Mouse (Mus musculus): ENCODE data around the gene Cnot1. TPM values are rescaled to one million over a fixed set of nuclear protein-coding genes. Genes with fewer than 3 reads are reported as not detected.

Gene Cnot1
- total and polyA plus RNA-seq, 3 experiments = 119 to 3,440 (median 259) TPM

DNA sequence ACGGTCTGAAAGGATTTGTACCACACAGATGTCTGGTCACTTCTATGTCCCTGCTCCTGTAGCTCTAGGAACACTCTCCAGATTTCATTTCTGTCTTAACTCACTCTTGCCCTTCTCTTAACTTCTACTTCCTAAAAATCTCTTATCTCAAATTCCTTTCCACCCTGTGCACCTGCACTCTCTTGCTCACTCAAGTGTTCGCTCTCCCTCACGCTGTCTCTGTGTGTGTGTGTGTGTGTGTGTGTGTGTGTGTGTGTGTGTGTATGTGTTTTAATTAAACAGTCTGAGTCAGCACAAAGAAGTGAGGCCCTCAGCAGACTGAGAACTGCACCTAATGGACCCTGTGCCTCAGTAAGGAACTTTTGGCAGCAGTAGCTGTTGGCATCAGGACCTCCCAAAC is 26.2 kb downstream of the Cnot1 start:
- H3K4me3 ChIP-seq (ENCODE audit: control insufficient read depth in 1 of 2, insufficient read depth in 1 of 2, low read depth in 2 of 2, low read length in 2 of 2) = no peak overlapping the region
- H3K9ac ChIP-seq (ENCODE audit: control insufficient read depth, low read depth, low read length, poor library complexity, severe bottlenecking) = no peak overlapping the region
- peaks cover 17 to 50% of the 10 kb centered on the region in 2 experiments for H3K36me3 ChIP-seq (ENCODE audit: control insufficient read depth in 1 of 2, insufficient read depth in 2 of 2, low read length in 2 of 2)
- TF ChIP-seq ZMIZ1 (IDR thresholded peaks at IDR 0.05; ENCODE audit: low read depth, low read length) (no peak), TCF12 (IDR thresholded peaks at IDR 0.05; ENCODE audit: low read depth, low read length) (peak; percentile 50), ETS1 (IDR thresholded peaks at IDR 0.05; ENCODE audit: low read depth, low read length) (peak; percentile 52; the same call in 1 of the 2 replicates), POLR2A (IDR thresholded peaks at IDR 0.05; ENCODE audit: control insufficient read depth in 1 of 2, insufficient read depth in 1 of 2, low read depth in 1 of 2, low read length in 2 of 2, poor library complexity in 1 of 2) (no peak), CTCF (IDR thresholded peaks at IDR 0.05 in 2 of 3, conservative IDR thresholded peaks at IDR 0.05 in 1 of 3; ENCODE audit: control insufficient read depth in 1 of 3, insufficient read depth in 1 of 3, low read depth in 2 of 3, low read length in 3 of 3, poor library complexity in 1 of 3, severe bottlenecking in 1 of 3) (no peak), KAT2A (conservative IDR thresholded peaks at IDR 0.05; ENCODE audit: low read depth, low read length) (no peak), MAFK (IDR thresholded peaks at IDR 0.05; ENCODE audit: borderline replicate concordance, low read depth, low read length) (peak; percentile 57; the same call in 1 of the 2 replicates), ZKSCAN1 (IDR thresholded peaks at IDR 0.05; ENCODE audit: low read depth, low read length) (no peak)
- no peaks in the 10 kb centered on the region for H3K27me3 ChIP-seq (ENCODE audit: control insufficient read depth in 1 of 2, insufficient read depth in 2 of 2, low read length in 2 of 2)
- H3K4me1 ChIP-seq (ENCODE audit: control insufficient read depth in 1 of 2, insufficient read depth in 2 of 2, low read length in 2 of 2) = peaks cover 3 to 12% of the 10 kb centered on the region in 2 experiments; a peak in 3 of 4 replicates
- no peaks in the 10 kb centered on the region for H3K9me3 ChIP-seq (replicated peaks; ENCODE audit: insufficient read depth, low read length)
- peaks cover 48% of the 10 kb centered on the region for H3K79me2 ChIP-seq (ENCODE audit: control insufficient read depth, insufficient read depth, low read length, poor library complexity)
- no peak overlapping the region for H3K27ac ChIP-seq (ENCODE audit: control insufficient read depth, low read depth, low read length)
- peak; percentile 50 for DNase-seq (ENCODE audit: low read depth, low spot score)

DNA sequence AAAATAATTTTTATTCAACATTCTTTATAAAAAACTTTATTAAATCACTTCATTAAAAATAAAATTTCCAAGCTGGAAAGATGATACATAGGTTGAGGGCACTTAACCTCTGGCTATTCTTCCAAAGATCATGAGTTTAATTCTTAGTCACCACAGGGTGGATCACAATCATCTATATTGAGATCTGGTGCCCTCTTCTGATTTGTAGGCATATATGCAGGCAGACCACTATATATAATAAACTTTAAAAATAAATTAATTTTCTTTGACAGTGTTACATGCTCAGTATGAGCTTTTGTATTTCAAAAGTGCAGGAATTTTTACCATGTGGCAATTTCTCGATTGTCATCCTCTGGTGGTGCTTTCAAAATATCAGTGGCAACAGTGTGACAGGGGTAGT is 43.1 kb downstream of the Cnot1 start:
- H3K27ac ChIP-seq (ENCODE audit: control insufficient read depth, low read depth, low read length) = no peak overlapping the region
- no peaks in the 10 kb centered on the region for H3K79me2 ChIP-seq (ENCODE audit: control insufficient read depth, insufficient read depth, low read length, poor library complexity)
- H3K9ac ChIP-seq (ENCODE audit: control insufficient read depth, low read depth, low read length, poor library complexity, severe bottlenecking) = no peak overlapping the region
- H3K9me3 ChIP-seq (replicated peaks; ENCODE audit: insufficient read depth, low read length) = no peaks in the 10 kb centered on the region
- H3K4me3 ChIP-seq (ENCODE audit: control insufficient read depth in 1 of 2, insufficient read depth in 1 of 2, low read depth in 2 of 2, low read length in 2 of 2) = no peak overlapping the region
- DNase-seq (ENCODE audit: low read depth, low spot score) = no peak
- H3K36me3 ChIP-seq (ENCODE audit: control insufficient read depth in 1 of 2, insufficient read depth in 2 of 2, low read length in 2 of 2) = peaks cover 21 to 79% of the 10 kb centered on the region in 2 experiments
- no peak for TF ChIP-seq SIN3A (IDR thresholded peaks at IDR 0.05; ENCODE audit: low read length)
- no peak for TF ChIP-seq ZKSCAN1 (IDR thresholded peaks at IDR 0.05; ENCODE audit: low read depth, low read length)
- 0 out of 6 replicates have a peak, but pooled peaks of 1 of the 3 experiments have one; percentile 0 for TF ChIP-seq CTCF (IDR thresholded peaks at IDR 0.05 in 2 of 3, conservative IDR thresholded peaks at IDR 0.05 in 1 of 3; ENCODE audit: control insufficient read depth in 1 of 3, insufficient read depth in 1 of 3, low read depth in 2 of 3, low read length in 3 of 3, poor library complexity in 1 of 3, severe bottlenecking in 1 of 3)
- TF ChIP-seq USF2 (IDR thresholded peaks at IDR 0.05; ENCODE audit: borderline replicate concordance in 1 of 2, insufficient read depth in 1 of 2, low read depth in 1 of 2, low read length in 2 of 2) = no peak
- no peak for TF ChIP-seq NRF1 (IDR thresholded peaks at IDR 0.05; ENCODE audit: insufficient read depth, low read depth, low read length, poor library complexity, severe bottlenecking)
- peaks cover 7 to 13% of the 10 kb centered on the region in 2 experiments for H3K4me1 ChIP-seq (ENCODE audit: control insufficient read depth in 1 of 2, insufficient read depth in 2 of 2, low read length in 2 of 2)
- H3K27me3 ChIP-seq (ENCODE audit: control insufficient read depth in 1 of 2, insufficient read depth in 2 of 2, low read length in 2 of 2) = no peaks in the 10 kb centered on the region

DNA sequence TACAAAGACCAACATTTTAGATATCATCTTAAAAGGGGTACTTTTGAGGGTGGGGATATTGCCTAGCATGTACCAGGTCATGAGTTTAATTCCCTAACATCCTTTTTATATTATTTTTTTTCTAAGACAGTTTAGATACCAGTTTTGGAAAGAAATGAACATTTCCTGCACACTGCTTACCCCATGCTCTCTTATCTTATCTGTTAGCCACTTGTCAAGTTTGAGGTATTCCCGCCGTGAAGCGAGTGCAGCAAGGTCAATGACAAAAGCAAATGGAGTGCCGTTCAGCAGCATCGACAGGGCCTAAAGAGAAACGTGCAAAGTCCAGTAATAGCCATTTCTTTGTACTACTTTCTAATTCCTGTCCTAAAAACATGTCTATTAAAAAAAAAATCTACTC is 46.9 kb downstream of the Cnot1 start:
- H3K36me3 ChIP-seq (ENCODE audit: control insufficient read depth in 1 of 2, insufficient read depth in 2 of 2, low read length in 2 of 2) = peaks cover 21 to 88% of the 10 kb centered on the region in 2 experiments
- no peaks in the 10 kb centered on the region for H3K27me3 ChIP-seq (ENCODE audit: control insufficient read depth in 1 of 2, insufficient read depth in 2 of 2, low read length in 2 of 2)
- H3K4me3 ChIP-seq (ENCODE audit: control insufficient read depth in 1 of 2, insufficient read depth in 1 of 2, low read depth in 2 of 2, low read length in 2 of 2) = no peak overlapping the region
- peak; percentile 36 for DNase-seq (ENCODE audit: low read depth, low spot score)
- H3K9me3 ChIP-seq (replicated peaks; ENCODE audit: insufficient read depth, low read length) = no peaks in the 10 kb centered on the region
- no peak overlapping the region; the same call in 1 of the 2 replicates for H3K27ac ChIP-seq (ENCODE audit: control insufficient read depth, low read depth, low read length)
- peaks cover 7 to 13% of the 10 kb centered on the region in 2 experiments for H3K4me1 ChIP-seq (ENCODE audit: control insufficient read depth in 1 of 2, insufficient read depth in 2 of 2, low read length in 2 of 2)
- H3K79me2 ChIP-seq (ENCODE audit: control insufficient read depth, insufficient read depth, low read length, poor library complexity) = no peaks in the 10 kb centered on the region; the same call in 1 of the 2 replicates
- no peak overlapping the region for H3K9ac ChIP-seq (ENCODE audit: control insufficient read depth, low read depth, low read length, poor library complexity, severe bottlenecking)
- TF ChIP-seq USF2 (IDR thresholded peaks at IDR 0.05; ENCODE audit: borderline replicate concordance in 1 of 2, insufficient read depth in 1 of 2, low read depth in 1 of 2, low read length in 2 of 2) = no peak
- no peak for TF ChIP-seq POLR2AphosphoS2 (IDR thresholded peaks at IDR 0.05; ENCODE audit: low read length)
- peak; percentile 53; the same call in 1 of the 2 replicates for TF ChIP-seq E2F4 (IDR thresholded peaks at IDR 0.05; ENCODE audit: borderline replicate concordance, low read depth, low read length)
- TF ChIP-seq ZKSCAN1 (IDR thresholded peaks at IDR 0.05; ENCODE audit: low read depth, low read length) = no peak
- peak; percentile 51; the same call in 1 of the 2 replicates for TF ChIP-seq RCOR1 (IDR thresholded peaks at IDR 0.05; ENCODE audit: low read depth, low read length)
- no peak for TF ChIP-seq ELF1 (IDR thresholded peaks at IDR 0.05; ENCODE audit: low read depth, low read length)
- TF ChIP-seq JUND (IDR thresholded peaks at IDR 0.05; ENCODE audit: low read depth, low read length) = no peak
- peak; percentile 35; the same call in 1 of the 2 replicates for TF ChIP-seq TCF12 (IDR thresholded peaks at IDR 0.05; ENCODE audit: low read depth, low read length)
- no peak for TF ChIP-seq POLR2AphosphoS5 (IDR thresholded peaks at IDR 0.05; ENCODE audit: borderline replicate concordance, low read depth, low read length)
- no peak for TF ChIP-seq HCFC1 (IDR thresholded peaks at IDR 0.05; ENCODE audit: low read depth, low read length)
- TF ChIP-seq MEF2A (IDR thresholded peaks at IDR 0.05; ENCODE audit: extremely low read depth, insufficient replicate concordance, low read depth, low read length, poor library complexity, severe bottlenecking) = no peak
- TF ChIP-seq GATA1 (IDR thresholded peaks at IDR 0.05; ENCODE audit: low read depth, low read length) = peak; percentile 91
- TF ChIP-seq MAZ (IDR thresholded peaks at IDR 0.05; ENCODE audit: low read depth, low read length) = no peak
- TF ChIP-seq ZMIZ1 (IDR thresholded peaks at IDR 0.05; ENCODE audit: low read depth, low read length) = 0 out of 2 replicates have a peak, but pooled peaks have one; percentile 49
- no peak for TF ChIP-seq TBP (IDR thresholded peaks at IDR 0.05; ENCODE audit: low read depth, low read length)
- peak; percentile 87 for TF ChIP-seq SIN3A (IDR thresholded peaks at IDR 0.05; ENCODE audit: low read length)
- peak; percentile 69 for TF ChIP-seq ETS1 (IDR thresholded peaks at IDR 0.05; ENCODE audit: low read depth, low read length)
